Mouse (Mus musculus) MEL (cell line): ENCODE measurements around the gene Trio. TPM values are rescaled to one million over a fixed set of nuclear protein-coding genes. Genes with fewer than 3 reads are reported as not detected.

Experiments
- DNase-seq: peaks from one replicate; pipeline ENCODE4 v3.0.0; 2011; ENCODE audit warnings: low read depth, low spot score
- H3K27ac ChIP-seq: 2 replicates; pipeline ENCODE4 v1.5.1; 2012; ENCODE audit warnings: low read depth, mild to moderate bottlenecking, control low read depth, low read length, moderate library complexity; ENCODE audit not compliant: control insufficient read depth
- H3K27me3 ChIP-seq, 2 experiments: fragments of 150-350 bp in 1 of 2; sonication (generic) in 1 of 2; 2 replicates each; pipeline ENCODE4 v1.6.1; 2012; ENCODE audit warnings: low read length in 2 of 2, mild to moderate bottlenecking in 2 of 2, improper control_type of control experiment in 1 of 2, moderate library complexity in 1 of 2; ENCODE audit not compliant: insufficient read depth in 2 of 2, control insufficient read depth in 1 of 2
- H3K36me3 ChIP-seq, 2 experiments: 2 replicates each; pipeline ENCODE4 v1.6.1; 2012 to 2014; ENCODE audit warnings: low read length in 2 of 2, improper control_type of control experiment in 1 of 2, inconsistent platforms in 1 of 2, mild to moderate bottlenecking in 1 of 2; ENCODE audit not compliant: insufficient read depth in 2 of 2, control insufficient read depth in 1 of 2
- H3K4me1 ChIP-seq, 2 experiments: fragments of 150-350 bp in 1 of 2; sonication (generic) in 1 of 2; 2 replicates each; pipeline ENCODE4 v1.6.1; 2012; ENCODE audit warnings: low read length in 2 of 2, improper control_type of control experiment in 1 of 2, mild to moderate bottlenecking in 1 of 2; ENCODE audit not compliant: insufficient read depth in 2 of 2, control insufficient read depth in 1 of 2
- H3K4me3 ChIP-seq, 2 experiments: fragments of 150-350 bp in 1 of 2; sonication (generic) in 1 of 2; 2 replicates each; pipeline ENCODE4 v1.5.1; 2012; ENCODE audit warnings: low read depth in 2 of 2, low read length in 2 of 2, mild to moderate bottlenecking in 2 of 2, moderate library complexity in 2 of 2, control low read depth in 1 of 2, improper control_type of control experiment in 1 of 2; ENCODE audit not compliant: control insufficient read depth in 1 of 2, insufficient read depth in 1 of 2
- H3K79me2 ChIP-seq: 2 replicates; pipeline ENCODE4 v1.6.1; 2012; ENCODE audit warnings: mild to moderate bottlenecking, low read length, moderate library complexity; ENCODE audit not compliant: control insufficient read depth, poor library complexity, insufficient read depth
- H3K9ac ChIP-seq: 2 replicates; pipeline ENCODE4 v1.6.1; 2012; ENCODE audit warnings: low read depth, mild to moderate bottlenecking, control low read depth, low read length, moderate library complexity; ENCODE audit not compliant: control insufficient read depth, poor library complexity, severe bottlenecking
- H3K9me3 ChIP-seq: fragments of 150-350 bp; sonication (generic); replicated peaks from 2 replicates; pipeline ENCODE4 v1.6.1; 2012; ENCODE audit warnings: mild to moderate bottlenecking, low read length, improper control_type of control experiment, moderate library complexity; ENCODE audit not compliant: insufficient read depth
- CHD1 ChIP-seq: IDR thresholded peaks from 2 replicates; pipeline ENCODE4 v1.6.1; 2012; ENCODE audit warnings: low read depth, mild to moderate bottlenecking, inconsistent platforms, low read length, improper control_type of control experiment
- CHD2 ChIP-seq: IDR thresholded peaks from 2 replicates; pipeline ENCODE4 v1.6.1; 2011; ENCODE audit warnings: low read length, improper control_type of control experiment
- E2F4 ChIP-seq: IDR thresholded peaks from 2 replicates; pipeline ENCODE4 v1.6.1; 2011; ENCODE audit warnings: low read depth, low read length, improper control_type of control experiment, borderline replicate concordance
- ELF1 ChIP-seq: IDR thresholded peaks from 2 replicates; pipeline ENCODE4 v1.6.1; 2014; ENCODE audit warnings: low read depth, mild to moderate bottlenecking, inconsistent platforms, low read length, improper control_type of control experiment, moderate library complexity
- EP300 ChIP-seq, 2 experiments: IDR thresholded peaks; 2 replicates each; pipeline ENCODE4 v1.6.1; 2011; ENCODE audit warnings: improper control_type of control experiment in 2 of 2, low read length in 2 of 2, low read depth in 1 of 2, mild to moderate bottlenecking in 1 of 2
- ETS1 ChIP-seq: IDR thresholded peaks from 2 replicates; pipeline ENCODE4 v1.6.1; 2012; ENCODE audit warnings: low read depth, mild to moderate bottlenecking, inconsistent platforms, low read length, improper control_type of control experiment, moderate library complexity
- GATA1 ChIP-seq: IDR thresholded peaks from 2 replicates; pipeline ENCODE4 v1.6.1; 2011; ENCODE audit warnings: low read depth, low read length, improper control_type of control experiment
- HCFC1 ChIP-seq: IDR thresholded peaks from 2 replicates; pipeline ENCODE4 v1.6.1; 2012; ENCODE audit warnings: low read depth, mild to moderate bottlenecking, inconsistent platforms, low read length, improper control_type of control experiment, moderate library complexity
- MXI1 ChIP-seq: IDR thresholded peaks from 2 replicates; pipeline ENCODE4 v1.6.1; 2011; ENCODE audit warnings: mild to moderate bottlenecking, low read depth, low read length, improper control_type of control experiment
- NRF1 ChIP-seq: IDR thresholded peaks from 2 replicates; pipeline ENCODE4 v1.6.1; 2014; ENCODE audit warnings: low read depth, mild to moderate bottlenecking, inconsistent platforms, low read length, improper control_type of control experiment, moderate library complexity; ENCODE audit not compliant: poor library complexity, insufficient read depth, severe bottlenecking
- POLR2AphosphoS2 ChIP-seq: IDR thresholded peaks from 2 replicates; pipeline ENCODE4 v1.6.1; 2011; ENCODE audit warnings: low read length, improper control_type of control experiment
- POLR2AphosphoS5 ChIP-seq: IDR thresholded peaks from 2 replicates; pipeline ENCODE4 v1.6.1; 2012; ENCODE audit warnings: low read depth, borderline replicate concordance, mild to moderate bottlenecking, inconsistent platforms, low read length, moderate library complexity, mixed read lengths
- SIN3A ChIP-seq: IDR thresholded peaks from 2 replicates; pipeline ENCODE4 v1.6.1; 2012; ENCODE audit warnings: low read length, improper control_type of control experiment, inconsistent platforms
- SMC3 ChIP-seq: IDR thresholded peaks from 2 replicates; pipeline ENCODE4 v1.6.1; 2011; ENCODE audit warnings: low read depth, low read length, improper control_type of control experiment
- TAL1 ChIP-seq: IDR thresholded peaks from 2 replicates; pipeline ENCODE4 v1.6.1; 2012; ENCODE audit warnings: mild to moderate bottlenecking, inconsistent platforms, low read length, moderate library complexity, mixed read lengths
- TBP ChIP-seq: IDR thresholded peaks from 2 replicates; pipeline ENCODE4 v1.8.0; 2011; ENCODE audit warnings: low read depth, low read length, improper control_type of control experiment
- UBTF ChIP-seq: IDR thresholded peaks from 2 replicates; pipeline ENCODE4 v1.6.1; 2012; ENCODE audit warnings: low read depth, mild to moderate bottlenecking, inconsistent platforms, low read length, improper control_type of control experiment, moderate library complexity, borderline replicate concordance; ENCODE audit not compliant: insufficient read depth
- USF2 ChIP-seq, 2 experiments: IDR thresholded peaks; 2 replicates each; pipeline ENCODE4 v1.6.1; 2011 to 2012; ENCODE audit warnings: improper control_type of control experiment in 2 of 2, low read length in 2 of 2, borderline replicate concordance in 1 of 2, inconsistent platforms in 1 of 2, low read depth in 1 of 2, mild to moderate bottlenecking in 1 of 2; ENCODE audit not compliant: insufficient read depth in 1 of 2
- ZNF384 ChIP-seq: IDR thresholded peaks from 2 replicates; pipeline ENCODE4 v1.6.1; 2012; ENCODE audit warnings: low read depth, mild to moderate bottlenecking, inconsistent platforms, low read length, improper control_type of control experiment
- polyA plus RNA-seq, 2 experiments: library from polyadenylated mRNA; stranded (reverse) in 1 of 2; unstranded in 1 of 2; fragments of >175 nt in 1 of 2; fragments of >200 nt in 1 of 2; gene quantifications; 2 replicates each; pipeline versions ENCODE4 v1.2.1 to v1.2.4; 2012; ENCODE audit warnings: low replicate concordance in 2 of 2, low read depth in 1 of 2; ENCODE audit not compliant: insufficient read length in 2 of 2, insufficient read depth in 1 of 2, missing spikeins in 1 of 2
- total RNA-seq: library from RNA; depleted of rRNA; stranded (reverse); fragments of 300-350 nt; gene quantifications from 2 replicates; pipeline ENCODE4 v1.2.3, GENCODE M21; 2012

The Trio gene
- total and polyA plus RNA-seq, 3 experiments = 0.91 to 1.1 TPM; not detected in 1

DNA sequence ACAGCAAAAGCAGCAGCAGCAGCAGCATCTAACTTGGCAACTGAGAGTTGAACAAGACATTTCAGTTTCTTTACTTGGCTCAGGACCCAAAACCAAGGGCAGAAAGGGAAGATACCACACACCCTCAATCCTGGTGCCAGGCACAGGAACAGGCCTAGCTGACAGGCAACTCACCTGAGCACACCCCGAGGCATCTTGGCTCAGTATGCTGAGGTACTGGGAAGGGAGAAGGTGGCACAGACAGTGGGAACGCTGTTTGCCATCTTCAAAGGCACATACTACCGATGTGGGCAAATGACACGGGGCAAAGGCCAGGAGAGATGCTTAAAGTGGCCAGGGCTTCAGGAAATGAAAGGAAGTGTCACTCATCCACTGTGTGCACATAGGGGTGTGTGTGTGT is 85.6 kb downstream of the Trio start:
- Histone ChIP-seq H3K9me3 (no peaks in the 10 kb centered on the region), H3K9ac (no peak overlapping the region), H3K27me3 (no peaks in the 10 kb centered on the region), H3K27ac (no peak overlapping the region)
- no peak for DNase-seq
- TF ChIP-seq ELF1 (no peak), ETS1 (no peak), E2F4 (no peak), POLR2AphosphoS5 (no peak), NRF1 (no peak), TAL1 (no peak), GATA1 (no peak), UBTF (no peak), POLR2AphosphoS2 (no peak), MXI1 (no peak), USF2 (IDR thresholded peaks at IDR 0.05; ENCODE audit: borderline replicate concordance in 1 of 2, insufficient read depth in 1 of 2, low read depth in 1 of 2, low read length in 2 of 2) (no peak)
- TF ChIP-seq, all 39 proteins: peak for 0
- Histone ChIP-seq H3K4me1 (no peaks in the 10 kb centered on the region), H3K79me2 (no peaks in the 10 kb centered on the region), H3K36me3 (no peaks in the 10 kb centered on the region), H3K4me3 (no peak overlapping the region)

DNA sequence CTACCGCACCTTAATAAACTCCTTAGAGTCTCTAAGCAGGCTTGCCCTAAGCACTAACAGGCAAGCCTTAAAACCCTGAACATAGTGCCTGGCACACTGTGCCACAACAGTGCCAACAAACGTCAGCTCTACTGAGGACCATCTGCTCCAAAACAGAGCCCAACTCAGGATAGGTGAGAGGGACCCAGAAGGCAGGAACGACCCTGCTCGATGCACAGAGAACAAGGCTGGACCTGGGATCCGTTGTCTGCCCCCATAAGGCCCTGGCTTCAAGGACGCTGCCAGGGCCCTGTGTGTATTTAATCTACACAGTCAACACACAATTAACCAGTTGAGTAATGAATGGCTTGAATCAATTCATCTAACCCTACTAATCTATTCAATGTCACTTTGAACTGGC is 86.8 kb downstream of the Trio start:
- TF ChIP-seq TBP = no peak
- no peak for TF ChIP-seq SMC3
- no peak for TF ChIP-seq POLR2AphosphoS2
- no peak for TF ChIP-seq SIN3A
- TF ChIP-seq EP300 (IDR thresholded peaks at IDR 0.05; ENCODE audit: low read depth in 1 of 2, low read length in 2 of 2) = no peak
- no peak for TF ChIP-seq ELF1
- no peak for TF ChIP-seq ZNF384
- TF ChIP-seq CHD1 = no peak
- no peak for TF ChIP-seq HCFC1
- TF ChIP-seq CHD2 = no peak
- no peak for TF ChIP-seq TAL1
- DNase-seq = no peak
- Histone ChIP-seq H3K9ac (no peak overlapping the region), H3K36me3 (no peaks in the 10 kb centered on the region), H3K4me1 (no peaks in the 10 kb centered on the region), H3K9me3 (no peaks in the 10 kb centered on the region), H3K27me3 (no peaks in the 10 kb centered on the region), H3K27ac (no peak overlapping the region), H3K79me2 (no peaks in the 10 kb centered on the region), H3K4me3 (no peak overlapping the region)
